Comparison of ENCODE assay signal across 19 mouse cellular contexts in genomic region chr7:73939236-73939635, GRCm38 (mm10).
DNase-seq lines count a peak whose midpoint lies in the region; ATAC-seq lines count a peak whose summit lies in the region.
"Had no signal": no experiment of that assay in that cellular context is flagged by ENCODE, and none has a peak within 500 bp of the region (broad histone marks: within the 10 kb centered on the region; RNA-seq: fewer than 3 reads in every experiment).

No protein-coding gene starts in this region.

- H3K27me3 ChIP-seq in hindbrain, embryonic 13.5 days = no peaks in the 10 kb centered on the region
- no peaks in the 10 kb centered on the region for H3K27me3 ChIP-seq in hindbrain, embryonic 10.5 days (ENCODE audit: insufficient read depth, poor library complexity, severe bottlenecking)
- H3K27me3 ChIP-seq in neural tube, embryonic 13.5 days = no peaks in the 10 kb centered on the region
- no peaks in the 10 kb centered on the region for H3K27me3 ChIP-seq in neural tube, embryonic 15.5 days (replicated peaks)
- H3K27me3 ChIP-seq: embryonic facial prominence, embryonic 13.5 days; embryonic facial prominence, embryonic 15.5 days; forebrain, embryonic 12.5 days had no signal

- no peaks in the 10 kb centered on the region for H3K9me3 ChIP-seq in hindbrain, embryonic 13.5 days
- no peaks in the 10 kb centered on the region for H3K9me3 ChIP-seq in hindbrain, embryonic 10.5 days
- no peaks in the 10 kb centered on the region for H3K9me3 ChIP-seq in neural tube, embryonic 13.5 days
- H3K9me3 ChIP-seq in neural tube, embryonic 15.5 days (replicated peaks) = no peaks in the 10 kb centered on the region
- H3K9me3 ChIP-seq: embryonic facial prominence, embryonic 13.5 days; embryonic facial prominence, embryonic 15.5 days; forebrain, embryonic 10.5 days; forebrain, embryonic 12.5 days had no signal

- H3K4me1 ChIP-seq in hindbrain, embryonic 13.5 days (replicated peaks) = peaks cover 38% of the 10 kb centered on the region
- peaks cover 15% of the 10 kb centered on the region for H3K4me1 ChIP-seq in hindbrain, embryonic 10.5 days (replicated peaks)
- peaks cover 48% of the 10 kb centered on the region for H3K4me1 ChIP-seq in neural tube, embryonic 13.5 days (replicated peaks)
- peaks cover 33% of the 10 kb centered on the region for H3K4me1 ChIP-seq in neural tube, embryonic 15.5 days

- no peak overlapping the region for H3K9ac ChIP-seq in hindbrain, embryonic 13.5 days
- H3K9ac ChIP-seq in neural tube, embryonic 13.5 days = no peak overlapping the region
- H3K9ac ChIP-seq in neural tube, embryonic 15.5 days (replicated peaks) = no peak overlapping the region
- H3K9ac ChIP-seq: embryonic facial prominence, embryonic 13.5 days; embryonic facial prominence, embryonic 15.5 days; forebrain, embryonic 12.5 days had no signal

- WGBS in hindbrain, embryonic 13.5 days = 82% methylated on average over 8 of the region's 8 CpGs
- 93% methylated on average over 8 of the region's 8 CpGs for WGBS in hindbrain, embryonic 10.5 days
- 78% methylated on average over 8 of the region's 8 CpGs for WGBS in neural tube, embryonic 13.5 days
- 83% methylated on average over 8 of the region's 8 CpGs for WGBS in neural tube, embryonic 15.5 days

- no peak overlapping the region for H3K4me3 ChIP-seq in hindbrain, embryonic 13.5 days
- no peak overlapping the region for H3K4me3 ChIP-seq in hindbrain, embryonic 10.5 days
- no peak overlapping the region for H3K4me3 ChIP-seq in neural tube, embryonic 13.5 days
- no peak overlapping the region for H3K4me3 ChIP-seq in neural tube, embryonic 15.5 days (replicated peaks)
- H3K4me3 ChIP-seq: embryonic facial prominence, embryonic 13.5 days; embryonic facial prominence, embryonic 15.5 days; erythroblast, embryonic 14.5 days; forebrain, embryonic 10.5 days; forebrain, embryonic 12.5 days had no signal

- peak overlapping the region; percentile 78; the same call in 1 of the 2 replicates for H3K27ac ChIP-seq in hindbrain, embryonic 13.5 days
- no peak overlapping the region for H3K27ac ChIP-seq in hindbrain, embryonic 10.5 days
- H3K27ac ChIP-seq in neural tube, embryonic 13.5 days (replicated peaks) = peak overlapping the region; percentile 82
- H3K27ac ChIP-seq in neural tube, embryonic 15.5 days (replicated peaks) = no peak overlapping the region
- H3K27ac ChIP-seq: embryonic facial prominence, embryonic 13.5 days; embryonic facial prominence, embryonic 15.5 days; forebrain, embryonic 10.5 days; forebrain, embryonic 12.5 days had no signal

- H3K36me3 ChIP-seq in hindbrain, embryonic 13.5 days = peaks cover 46% of the 10 kb centered on the region
- peaks cover 53% of the 10 kb centered on the region for H3K36me3 ChIP-seq in hindbrain, embryonic 10.5 days
- peaks cover 40% of the 10 kb centered on the region for H3K36me3 ChIP-seq in neural tube, embryonic 13.5 days
- peaks cover 15% of the 10 kb centered on the region for H3K36me3 ChIP-seq in neural tube, embryonic 15.5 days

- DNase-seq in cerebellum, postnatal 14 days = peak; percentile 35 to 42
- DNase-seq in cerebellum, adult 9-10 months = no peak
- no peak for DNase-seq in hindbrain, embryonic 10.5 days (ENCODE audit: low spot score)
- DNase-seq: adrenal gland, adult 2 months; adrenal gland, postnatal 10 days; adrenal gland, postnatal 25 days; cerebellum, adult 11 months; cerebellum, adult 18-20 months; cerebellum, adult 8-10 months; cerebellum, postnatal 25 days; embryo, embryonic 11 days had no signal

- H3K4me2 ChIP-seq in hindbrain, embryonic 13.5 days = no peak overlapping the region
- H3K4me2 ChIP-seq in neural tube, embryonic 13.5 days = no peak overlapping the region
- no peak overlapping the region for H3K4me2 ChIP-seq in neural tube, embryonic 15.5 days
- H3K4me2 ChIP-seq: embryonic facial prominence, embryonic 13.5 days; embryonic facial prominence, embryonic 15.5 days; forebrain, embryonic 12.5 days had no signal

- no peak for ATAC-seq in hindbrain, embryonic 13.5 days (ENCODE audit: low FRiP score)
- no peak for ATAC-seq in neural tube, embryonic 13.5 days (ENCODE audit: low read depth)
- ATAC-seq in neural tube, embryonic 15.5 days (ENCODE audit: low FRiP score) = no peak

Comparison
In these comparisons a context has a peak if more than half of its experiments do, and no peak if none do; other contexts are left out.
1. DNase-seq: peak in cerebellum, postnatal 14 days (2 of 2); none in cerebellum, adult 9-10 months (single experiment) and hindbrain, embryonic 10.5 days (single experiment).
2. H3K27ac ChIP-seq: peak in hindbrain, embryonic 13.5 days (single experiment) and neural tube, embryonic 13.5 days (single experiment); none in hindbrain, embryonic 10.5 days (single experiment) and neural tube, embryonic 15.5 days (single experiment).